Mouse (Mus musculus) forebrain, embryonic 12.5 days (tissue): ENCODE data around the gene Plpp3. TPM values are rescaled to one million over a fixed set of nuclear protein-coding genes. Genes with fewer than 3 reads are reported as not detected.
A peak's percentile ranks its signal among the peaks of the same experiment; 100 is the strongest.

Experiments used
- ATAC-seq: fragments of 200-750 bp; cut with Nextera tagmentation; 2 replicates; pipeline ENCODE4 v1.8.0; 2017; ENCODE audit warnings: moderate TSS enrichment; ENCODE audit not compliant: low FRiP score
- H3K27ac ChIP-seq: fragments of 300-500 bp; sonication (generic); 2 replicates; pipeline ENCODE4 v1.5.1; 2016; ENCODE audit warnings: mild to moderate bottlenecking
- H3K27me3 ChIP-seq: fragments of 300-500 bp; sonication (generic); 2 replicates; pipeline ENCODE4 v1.6.1; 2016; ENCODE audit warnings: mild to moderate bottlenecking
- H3K36me3 ChIP-seq: fragments of 300-500 bp; sonication (generic); replicated peaks from 2 replicates; pipeline ENCODE4 v1.6.1; 2016; ENCODE audit warnings: mild to moderate bottlenecking
- H3K4me1 ChIP-seq: fragments of 300-500 bp; sonication (generic); 2 replicates; pipeline ENCODE4 v1.6.1; 2016
- H3K4me2 ChIP-seq: fragments of 300-500 bp; sonication (generic); 2 replicates; pipeline ENCODE4 v1.6.1; 2016; ENCODE audit warnings: mild to moderate bottlenecking, moderate library complexity
- H3K4me3 ChIP-seq: fragments of 300-500 bp; sonication (generic); replicated peaks from 2 replicates; pipeline ENCODE4 v1.5.1; 2016; ENCODE audit warnings: mild to moderate bottlenecking
- H3K9ac ChIP-seq: fragments of 300-500 bp; sonication (generic); 2 replicates; pipeline ENCODE4 v1.6.1; 2016; ENCODE audit warnings: mild to moderate bottlenecking
- H3K9me3 ChIP-seq: fragments of 300-500 bp; sonication (generic); 2 replicates; pipeline ENCODE4 v1.6.1; 2016
- WGBS: fragments of 180-500 bp; shearing (Covaris S2); methylation state at CpG from one replicate; pipeline ENCODE4 v1.1.7; 2016; 5-methylcytosine and 5-hydroxymethylcytosine counted together
- polyA plus RNA-seq: library from polyadenylated mRNA; unstranded; fragments of >200 nt; fragmentation: Nextera tagmentation; extraction: Ambion mirVana; gene quantifications from 2 replicates; pipeline ENCODE4 v1.2.1, GENCODE M21; 2016

The Plpp3 gene
- polyA plus RNA-seq, 1 experiment from 2014 or later = 84.9 TPM

- Histone ChIP-seq H3K4me3 (no peak overlapping the region), H3K27me3 (peaks cover 8% of the 10 kb centered on the region; the same call in 1 of the 2 replicates), H3K9ac (no peak overlapping the region), H3K4me1 (peaks cover 19% of the 10 kb centered on the region), H3K36me3 (no peaks in the 10 kb centered on the region), H3K9me3 (no peaks in the 10 kb centered on the region), H3K4me2 (no peak overlapping the region), H3K27ac (no peak overlapping the region)
- WGBS = 55% methylated on average over 3 of the region's 3 CpGs
- ATAC-seq = no peak
These were observed 118.5 kb downstream of the Plpp3 start for GRCm38 (mm10) chr4:105275616-105276015.

GRCm38 (mm10) chr4:105276062-105276795, 119.1 kb downstream of the Plpp3 start:
- ATAC-seq = 0 out of 2 replicates have a peak, but pooled peaks have one; percentile 11
- WGBS = 41% methylated on average over 14 of the region's 14 CpGs
- no peak overlapping the region for H3K4me3 ChIP-seq
- no peaks in the 10 kb centered on the region for H3K36me3 ChIP-seq
- H3K9ac ChIP-seq = no peak overlapping the region
- peaks cover 23% of the 10 kb centered on the region for H3K4me1 ChIP-seq
- peaks cover 8% of the 10 kb centered on the region; the same call in 1 of the 2 replicates for H3K27me3 ChIP-seq
- H3K4me2 ChIP-seq = no peak overlapping the region
- no peak overlapping the region for H3K27ac ChIP-seq
- no peaks in the 10 kb centered on the region for H3K9me3 ChIP-seq

DNA sequence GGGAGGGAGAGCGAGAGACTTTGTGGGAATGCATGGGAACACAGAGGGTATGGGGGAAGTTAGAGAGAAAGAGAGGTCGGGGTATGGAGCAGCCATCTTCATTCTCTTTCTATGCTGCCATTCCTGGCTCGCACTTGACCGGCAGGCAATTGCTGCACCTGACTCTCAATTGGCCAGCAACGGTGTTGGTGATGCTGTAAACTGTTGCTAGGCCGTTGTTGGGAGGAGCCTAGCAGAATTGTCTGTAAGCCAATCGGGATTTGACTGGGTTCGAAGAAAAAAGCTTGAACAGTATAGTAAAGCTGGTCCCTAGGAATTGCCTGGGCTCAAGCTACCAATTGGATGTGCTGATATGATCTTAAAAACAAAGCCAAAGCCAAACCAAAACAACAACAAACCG, 121.0 kb downstream of the Plpp3 start:
- Histone ChIP-seq H3K27ac (no peak overlapping the region), H3K27me3 (peaks cover 8% of the 10 kb centered on the region; the same call in 1 of the 2 replicates), H3K4me3 (no peak overlapping the region), H3K4me2 (no peak overlapping the region), H3K36me3 (no peaks in the 10 kb centered on the region), H3K9ac (no peak overlapping the region), H3K4me1 (peaks cover 43% of the 10 kb centered on the region), H3K9me3 (no peaks in the 10 kb centered on the region)
- no peak for ATAC-seq
- WGBS = 62% methylated on average over 9 of the region's 9 CpGs

DNA sequence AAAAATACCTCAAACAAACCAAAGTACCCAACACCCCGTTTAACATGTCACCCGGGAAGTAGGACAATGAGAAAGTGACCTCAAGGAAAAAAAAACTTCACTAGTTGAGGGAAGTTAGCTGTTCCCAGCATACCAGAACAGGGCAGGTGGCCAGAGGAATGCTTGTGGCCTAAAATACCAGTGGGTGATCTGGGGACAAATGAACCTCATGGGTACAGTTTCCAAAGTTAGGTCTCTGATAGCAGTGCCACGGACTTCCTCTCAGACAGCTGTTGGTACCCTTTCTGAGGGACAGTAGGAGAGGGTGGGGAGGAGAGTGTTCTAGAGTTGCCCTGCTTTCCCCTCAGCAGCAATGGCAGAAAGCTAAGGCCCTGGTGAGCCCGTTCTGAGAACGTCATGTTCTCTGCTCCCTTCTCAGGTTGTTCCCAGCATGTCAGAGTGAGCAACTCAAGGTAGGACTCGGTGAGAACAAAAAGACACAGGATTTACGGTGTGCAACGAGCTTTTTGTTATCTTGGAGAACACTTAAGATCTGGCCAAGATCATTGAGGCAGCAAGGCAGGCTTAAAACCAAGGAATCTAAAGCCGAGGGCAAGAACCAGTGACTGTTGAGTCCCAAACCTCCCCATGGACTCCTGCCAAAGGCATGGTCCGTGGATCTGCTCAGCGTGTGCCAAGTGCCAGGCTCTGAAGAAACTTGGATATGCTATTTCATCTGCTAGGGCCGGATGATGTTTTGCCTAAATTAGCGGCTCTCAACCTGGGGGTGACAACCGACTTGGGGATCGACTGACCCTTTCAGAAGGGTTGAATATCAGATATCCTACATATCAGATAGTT, 121.6 kb downstream of the Plpp3 start:
- Histone ChIP-seq H3K4me2 (no peak overlapping the region), H3K9ac (no peak overlapping the region), H3K27ac (no peak overlapping the region), H3K36me3 (no peaks in the 10 kb centered on the region), H3K27me3 (peaks cover 8% of the 10 kb centered on the region; the same call in 1 of the 2 replicates), H3K4me1 (peaks cover 45% of the 10 kb centered on the region), H3K4me3 (no peak overlapping the region), H3K9me3 (no peaks in the 10 kb centered on the region)
- WGBS = 88% methylated on average over 15 of the region's 15 CpGs
- no peak for ATAC-seq

DNA sequence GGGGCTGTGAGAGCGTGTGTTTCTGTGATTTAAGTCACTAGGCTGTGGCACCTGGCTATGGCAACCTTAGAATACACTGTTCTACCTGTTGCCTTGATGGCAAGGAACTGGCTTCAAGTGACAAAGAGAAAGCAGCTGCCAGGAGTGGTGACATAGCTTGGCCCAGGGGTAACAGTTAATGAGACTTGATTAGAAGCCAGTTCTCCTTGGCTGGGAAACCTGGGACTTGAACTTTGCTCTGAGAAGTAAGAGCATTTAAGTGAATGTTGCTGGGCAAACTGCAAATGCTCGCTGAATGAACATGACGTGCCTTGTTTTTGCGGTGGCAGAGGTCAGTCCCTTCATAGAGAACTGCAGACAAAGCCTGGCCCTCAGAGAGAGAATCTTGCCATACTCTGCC, 122.7 kb downstream of the Plpp3 start:
- Histone ChIP-seq H3K4me2 (no peak overlapping the region), H3K27ac (no peak overlapping the region), H3K9me3 (no peaks in the 10 kb centered on the region), H3K36me3 (no peaks in the 10 kb centered on the region), H3K27me3 (peaks cover 8% of the 10 kb centered on the region; the same call in 1 of the 2 replicates), H3K9ac (no peak overlapping the region), H3K4me1 (peaks cover 45% of the 10 kb centered on the region), H3K4me3 (no peak overlapping the region)
- no peak for ATAC-seq
- 75% methylated on average over 4 of the region's 4 CpGs for WGBS

- Histone ChIP-seq H3K36me3 (no peaks in the 10 kb centered on the region), H3K4me2 (peak overlapping the region; percentile 8; the same call in 1 of the 2 replicates), H3K9me3 (no peaks in the 10 kb centered on the region), H3K9ac (no peak overlapping the region), H3K27ac (peak overlapping the region; percentile 76), H3K4me1 (peaks cover 31% of the 10 kb centered on the region), H3K27me3 (peaks cover 8% of the 10 kb centered on the region; the same call in 1 of the 2 replicates), H3K4me3 (no peak overlapping the region)
- peak; percentile 78 for ATAC-seq
- WGBS = 4% methylated on average over 7 of the region's 7 CpGs
These were observed 124.6 kb downstream of the Plpp3 start for GRCm38 (mm10) chr4:105281751-105282231.

Other genes with a start within 250 kb of the Plpp3 start
- 0.19 and 0.33 TPM in 2 replicates for gene Fyb2, start 243.9 kb upstream of the Plpp3 start, polyA plus RNA-seq
- 5.5 and 6.3 TPM in 2 replicates for gene Prkaa2, start 47.5 kb upstream of the Plpp3 start, polyA plus RNA-seq